Mouse (Mus musculus) hindbrain, embryonic 10.5 days (tissue): ENCODE results near the gene Ttc3. TPM values are rescaled to one million over a fixed set of nuclear protein-coding genes. Genes with fewer than 3 reads are reported as not detected.

Experiments used
- DNase-seq: peaks from one replicate; pipeline ENCODE4 v3.0.0-alpha.2; 2017; ENCODE audit warnings: low spot score
- H3K27ac ChIP-seq: fragments of 300-500 bp; sonication (generic); 2 replicates; pipeline ENCODE4 v1.5.1; 2016; ENCODE audit warnings: mild to moderate bottlenecking, moderate library complexity
- H3K27me3 ChIP-seq: fragments of 300-500 bp; sonication (generic); 2 replicates; pipeline ENCODE4 v1.6.1; 2016; ENCODE audit warnings: mild to moderate bottlenecking; ENCODE audit not compliant: poor library complexity, insufficient read depth, severe bottlenecking
- H3K36me3 ChIP-seq: fragments of 300-500 bp; sonication (generic); 2 replicates; pipeline ENCODE4 v1.6.1; 2016; ENCODE audit warnings: mild to moderate bottlenecking, moderate library complexity
- H3K4me1 ChIP-seq: fragments of 300-500 bp; sonication (generic); replicated peaks from 2 replicates; pipeline ENCODE4 v1.6.1; 2016; ENCODE audit warnings: mild to moderate bottlenecking
- H3K4me3 ChIP-seq: fragments of 300-500 bp; sonication (generic); 2 replicates; pipeline ENCODE4 v1.5.1; 2016; ENCODE audit warnings: mild to moderate bottlenecking, moderate library complexity
- H3K9me3 ChIP-seq: fragments of 300-500 bp; sonication (generic); 2 replicates; pipeline ENCODE4 v1.6.1; 2016; ENCODE audit warnings: mild to moderate bottlenecking, moderate library complexity
- WGBS: fragments of 180-500 bp; shearing (Covaris S2); methylation state at CpG from one replicate; pipeline ENCODE4 v1.1.7; 2016; 5-methylcytosine and 5-hydroxymethylcytosine counted together
- polyA plus RNA-seq: library from polyadenylated mRNA; unstranded; fragments of >200 nt; fragmentation: Nextera tagmentation; extraction: Ambion mirVana; gene quantifications from 2 replicates; pipeline ENCODE4 v1.2.1, GENCODE M21; 2016

Ttc3 gene
- polyA plus RNA-seq, 1 experiment from 2014 or later: 335 TPM

DNA sequence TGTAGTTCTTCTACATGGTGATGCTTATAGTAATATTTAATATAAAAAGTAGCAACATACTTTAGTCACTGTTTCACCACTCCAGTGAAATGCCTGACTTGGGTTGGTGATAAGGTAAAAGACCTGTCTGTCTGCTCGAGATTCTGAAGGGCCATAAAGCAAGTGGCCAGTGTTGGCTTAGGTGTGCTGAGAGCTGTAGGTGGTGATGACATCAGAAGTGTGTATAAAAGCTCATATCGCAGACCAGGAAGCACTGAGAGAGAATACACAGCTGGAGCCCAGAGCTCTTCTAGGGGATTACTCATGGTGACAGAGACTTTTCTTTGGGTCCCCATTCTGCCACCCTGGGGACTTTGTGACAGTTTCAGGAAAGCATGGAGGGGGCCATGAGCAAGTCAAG lies 41.8 kb downstream of the Ttc3 start:
- no peaks in the 10 kb centered on the region for H3K27me3 ChIP-seq
- no peak overlapping the region for H3K27ac ChIP-seq
- DNase-seq: no peak
- H3K36me3 ChIP-seq: peaks cover 95% of the 10 kb centered on the region
- 93% methylated on average over 2 of the region's 2 CpGs for whole genome bisulfite sequencing
- no peaks in the 10 kb centered on the region for H3K9me3 ChIP-seq
- H3K4me1 ChIP-seq: no peaks in the 10 kb centered on the region
- H3K4me3 ChIP-seq: no peak overlapping the region

DNA sequence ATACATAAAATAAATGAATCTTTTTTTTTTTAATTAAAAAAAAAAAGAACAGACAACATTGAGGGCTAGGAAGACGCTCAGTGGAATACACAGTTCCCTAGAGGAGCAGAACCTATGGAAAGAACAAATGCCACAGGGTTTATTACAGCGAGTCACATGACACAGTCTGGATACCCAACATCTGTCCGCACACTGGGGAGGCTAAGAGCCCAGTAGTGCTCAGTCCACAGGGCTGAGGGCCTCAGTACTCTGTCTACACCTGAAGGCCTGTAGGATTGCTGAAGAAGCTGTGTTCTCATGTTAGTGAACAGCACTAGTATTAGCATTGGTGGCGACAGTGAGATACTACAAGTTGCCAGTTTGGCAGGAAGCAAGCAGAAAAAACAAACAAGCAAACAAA lies 42.3 kb downstream of the Ttc3 start:
- no peaks in the 10 kb centered on the region for H3K4me1 ChIP-seq
- no peak for DNase-seq
- no peak overlapping the region for H3K27ac ChIP-seq
- H3K27me3 ChIP-seq: no peaks in the 10 kb centered on the region
- H3K9me3 ChIP-seq: no peaks in the 10 kb centered on the region
- 96% methylated on average over 4 of the region's 4 CpGs for WGBS
- H3K4me3 ChIP-seq: no peak overlapping the region
- H3K36me3 ChIP-seq: peaks cover 95% of the 10 kb centered on the region

DNA sequence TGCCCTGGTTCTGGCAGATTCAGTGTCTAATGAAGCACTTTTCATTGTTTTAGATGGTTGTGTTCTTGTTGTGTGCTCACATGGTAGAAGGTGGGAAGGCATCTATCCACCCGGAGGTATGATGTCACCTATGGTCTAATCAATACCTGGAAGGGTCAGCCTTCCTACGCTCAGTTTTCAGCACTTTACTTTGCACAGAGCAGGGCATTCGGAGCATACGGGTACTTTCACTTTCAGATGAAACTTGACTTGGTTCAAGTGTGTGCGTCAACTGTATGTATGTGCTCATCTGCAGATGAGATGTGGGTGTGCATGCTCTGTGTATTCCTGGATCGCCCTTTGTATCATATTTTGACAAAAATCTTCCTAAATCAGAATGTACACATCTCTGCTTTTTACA lies 43.7 kb downstream of the Ttc3 start:
- peaks cover 98% of the 10 kb centered on the region for H3K36me3 ChIP-seq
- H3K9me3 ChIP-seq: no peaks in the 10 kb centered on the region
- H3K27me3 ChIP-seq: no peaks in the 10 kb centered on the region
- no peak overlapping the region for H3K4me3 ChIP-seq
- H3K27ac ChIP-seq: no peak overlapping the region
- no peaks in the 10 kb centered on the region for H3K4me1 ChIP-seq
- WGBS: 93% methylated on average over 6 of the region's 6 CpGs
- no peak for DNase-seq

DNA sequence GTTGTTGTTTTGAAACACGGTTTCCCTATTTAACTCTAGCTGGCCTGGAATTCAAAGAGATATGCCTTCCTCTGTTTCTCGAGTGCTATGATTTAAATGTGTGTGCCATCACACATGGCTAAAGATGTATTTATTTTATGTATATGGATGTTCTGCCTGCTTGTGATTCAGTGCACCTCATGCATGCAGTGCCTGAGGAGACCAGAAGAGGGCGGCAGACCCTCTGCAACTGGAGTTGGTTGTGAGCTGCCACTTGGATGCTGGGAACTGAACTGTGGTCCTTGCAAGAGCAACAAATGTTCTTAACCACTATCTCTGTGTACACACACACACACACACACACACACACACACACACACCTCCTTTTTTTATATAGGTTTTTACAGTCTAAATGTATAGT lies 50.1 kb downstream of the Ttc3 start:
- Histone ChIP-seq H3K9me3 (peaks cover 7% of the 10 kb centered on the region), H3K4me1 (no peaks in the 10 kb centered on the region), H3K27ac (no peak overlapping the region), H3K36me3 (peaks cover 100% of the 10 kb centered on the region), H3K4me3 (no peak overlapping the region), H3K27me3 (no peaks in the 10 kb centered on the region)
- no peak for DNase-seq
- WGBS: 94% methylated on average over 3 of the region's 3 CpGs

DNA sequence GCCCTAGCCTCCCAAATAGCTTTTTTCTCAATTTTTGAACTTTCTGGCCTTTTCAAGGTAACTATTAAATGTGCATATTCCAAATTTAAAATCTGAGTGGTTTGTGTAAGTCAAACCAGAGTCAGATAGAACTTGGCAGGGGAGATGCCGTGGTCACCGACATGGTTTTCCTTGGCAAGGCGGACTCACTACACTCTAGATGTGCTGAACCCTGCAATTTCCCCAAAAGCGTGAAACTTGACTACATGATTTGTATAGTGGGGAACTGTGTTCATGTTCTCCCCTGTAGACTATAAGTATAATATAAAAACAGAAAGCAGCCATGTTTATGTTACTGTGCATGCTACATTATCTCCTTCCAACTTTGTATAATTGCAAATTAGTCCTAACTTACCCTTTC lies 58.5 kb downstream of the Ttc3 start:
- H3K9me3 ChIP-seq: no peaks in the 10 kb centered on the region
- no peaks in the 10 kb centered on the region for H3K4me1 ChIP-seq
- H3K27ac ChIP-seq: no peak overlapping the region
- WGBS: 96% methylated on average over 4 of the region's 4 CpGs
- H3K27me3 ChIP-seq: no peaks in the 10 kb centered on the region
- peaks cover 100% of the 10 kb centered on the region for H3K36me3 ChIP-seq
- H3K4me3 ChIP-seq: no peak overlapping the region
- DNase-seq: no peak

DNA sequence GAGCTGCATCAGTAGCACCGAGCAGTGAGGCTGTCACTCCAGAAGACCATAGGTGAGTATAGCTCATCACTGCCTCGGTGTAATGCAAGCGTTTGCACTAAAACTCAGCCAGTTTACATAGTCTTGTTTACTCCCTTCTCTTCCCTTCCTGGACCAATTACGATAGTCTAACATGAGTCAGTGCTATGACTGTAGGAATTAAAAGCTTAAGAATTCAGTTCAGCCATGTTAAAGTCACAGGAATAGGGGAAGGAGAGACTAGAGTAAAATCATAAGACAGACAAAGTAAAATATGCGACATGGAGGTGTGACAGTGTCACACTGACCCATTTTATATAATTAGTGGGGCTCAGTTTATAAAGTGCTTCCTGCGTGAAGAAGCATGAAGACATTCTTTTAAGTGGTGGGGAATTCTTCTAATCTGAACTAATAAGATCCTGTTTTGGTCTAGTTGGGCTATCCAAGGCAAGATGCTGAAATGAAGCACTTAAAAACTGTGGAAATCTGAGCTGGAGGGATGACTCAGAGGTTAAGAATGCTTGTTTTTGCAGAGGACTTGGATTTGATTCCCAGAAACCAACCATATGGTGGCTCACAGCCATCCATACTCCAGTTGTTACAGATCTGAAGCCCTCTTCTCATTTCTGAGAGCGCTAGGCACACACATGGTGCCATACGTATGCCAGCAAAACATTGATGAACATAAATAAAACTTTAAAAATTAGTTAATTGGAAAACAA lies 65.2 kb downstream of the Ttc3 start:
- no peaks in the 10 kb centered on the region for H3K9me3 ChIP-seq
- H3K27ac ChIP-seq: no peak overlapping the region
- no peak for DNase-seq
- peaks cover 100% of the 10 kb centered on the region for H3K36me3 ChIP-seq
- no peak overlapping the region for H3K4me3 ChIP-seq
- no peaks in the 10 kb centered on the region for H3K4me1 ChIP-seq
- 92% methylated on average over 8 of the region's 8 CpGs for WGBS
- no peaks in the 10 kb centered on the region for H3K27me3 ChIP-seq

DNA sequence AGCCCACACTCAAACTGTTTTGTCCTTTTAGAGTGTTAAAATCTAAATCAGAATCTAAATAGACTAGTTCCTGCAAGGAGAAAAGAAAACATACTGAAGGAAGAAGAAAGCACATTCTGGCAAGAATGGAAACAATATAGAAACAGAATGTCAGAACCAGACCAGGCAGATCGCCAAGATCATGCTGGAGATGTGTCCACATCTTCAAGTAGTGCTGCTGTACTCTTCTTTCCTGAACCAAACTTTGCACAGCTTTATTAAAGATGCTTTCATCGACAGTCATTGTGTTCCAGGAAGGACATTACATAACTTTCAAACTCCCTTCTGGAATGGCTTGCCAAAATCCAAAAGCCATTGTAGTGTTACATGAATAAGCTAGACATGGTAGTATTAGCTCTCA lies 66.4 kb downstream of the Ttc3 start:
- Histone ChIP-seq H3K27ac (no peak overlapping the region), H3K4me3 (no peak overlapping the region), H3K4me1 (no peaks in the 10 kb centered on the region), H3K9me3 (no peaks in the 10 kb centered on the region), H3K36me3 (peaks cover 100% of the 10 kb centered on the region), H3K27me3 (no peaks in the 10 kb centered on the region)
- no peak for DNase-seq
- 92% methylated on average over 2 of the region's 2 CpGs for WGBS

DNA sequence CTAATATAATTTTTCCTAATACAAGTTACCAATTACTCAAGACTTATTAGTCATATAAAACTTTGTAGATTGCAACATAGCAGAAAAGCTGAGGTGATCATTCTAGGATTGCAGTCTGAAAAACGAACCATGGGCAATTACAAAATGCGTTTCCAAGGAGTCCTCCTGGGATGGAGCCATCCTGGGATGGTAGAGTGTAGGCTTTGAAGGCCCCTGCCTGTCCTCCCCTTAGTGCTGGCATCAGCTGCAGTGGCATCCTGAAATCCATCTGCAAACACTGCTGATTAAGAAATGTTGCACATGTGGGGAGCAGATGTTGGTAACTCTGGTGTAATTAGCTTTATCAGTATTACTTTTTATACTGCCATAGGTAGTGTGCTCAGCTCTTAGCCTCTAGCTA lies 70.9 kb downstream of the Ttc3 start:
- 91% methylated on average over 2 of the region's 2 CpGs for WGBS

DNA sequence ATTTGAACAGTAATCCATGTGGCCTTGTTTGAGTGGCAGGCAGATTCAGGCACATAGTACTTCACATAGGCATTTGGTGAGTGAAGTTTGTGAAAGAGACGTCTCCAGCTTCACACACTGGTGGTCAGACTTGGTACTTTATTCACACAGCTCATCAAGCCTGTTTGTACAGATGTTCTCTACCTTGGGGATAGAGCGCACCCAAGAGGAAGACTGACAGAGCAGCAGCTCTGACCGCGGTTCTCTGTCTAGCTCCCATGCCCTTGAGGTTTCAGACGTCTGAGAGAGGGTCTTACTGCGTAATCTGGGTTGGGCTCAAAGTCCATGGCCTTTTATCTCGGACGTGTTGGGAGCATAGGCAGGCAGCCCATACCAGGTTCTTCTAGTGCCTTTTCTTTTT lies 78.7 kb downstream of the Ttc3 start:
- H3K27ac ChIP-seq: no peak overlapping the region
- no peaks in the 10 kb centered on the region for H3K4me1 ChIP-seq
- no peaks in the 10 kb centered on the region for H3K9me3 ChIP-seq
- H3K27me3 ChIP-seq: no peaks in the 10 kb centered on the region
- 84% methylated on average over 8 of the region's 8 CpGs for WGBS
- no peak overlapping the region for H3K4me3 ChIP-seq
- no peak for DNase-seq
- peaks cover 100% of the 10 kb centered on the region for H3K36me3 ChIP-seq

More for the DNA sequence above, 70.9 kb downstream of the Ttc3 start:
- Histone ChIP-seq H3K9me3 (no peaks in the 10 kb centered on the region), H3K4me1 (no peaks in the 10 kb centered on the region), H3K27me3 (no peaks in the 10 kb centered on the region), H3K36me3 (peaks cover 99% of the 10 kb centered on the region), H3K27ac (no peak overlapping the region), H3K4me3 (no peak overlapping the region)
- no peak for DNase-seq

DNA sequence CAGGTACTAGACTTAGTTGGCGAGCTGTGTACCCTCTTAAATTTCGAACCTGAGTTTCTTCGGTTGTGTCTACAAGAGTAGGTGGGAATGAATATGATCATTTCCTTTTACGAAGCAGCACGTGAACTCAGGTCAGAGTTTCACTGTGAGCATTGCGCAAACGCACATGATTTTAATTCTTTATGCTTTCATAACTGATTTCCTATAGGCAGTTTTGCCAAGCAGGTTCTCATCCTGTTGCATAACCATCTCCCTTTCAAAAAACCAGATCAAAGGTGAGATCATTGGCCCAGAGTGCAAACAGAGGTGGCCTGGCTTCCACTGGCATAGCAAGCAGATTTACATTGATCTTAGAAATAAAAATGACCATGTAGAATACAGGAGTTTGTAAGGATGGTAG lies 79.2 kb downstream of the Ttc3 start:
- H3K36me3 ChIP-seq: peaks cover 100% of the 10 kb centered on the region
- H3K4me1 ChIP-seq: no peaks in the 10 kb centered on the region
- no peaks in the 10 kb centered on the region for H3K27me3 ChIP-seq
- DNase-seq: no peak
- no peak overlapping the region for H3K4me3 ChIP-seq
- H3K27ac ChIP-seq: no peak overlapping the region
- 96% methylated on average over 7 of the region's 7 CpGs for WGBS
- H3K9me3 ChIP-seq: no peaks in the 10 kb centered on the region

DNA sequence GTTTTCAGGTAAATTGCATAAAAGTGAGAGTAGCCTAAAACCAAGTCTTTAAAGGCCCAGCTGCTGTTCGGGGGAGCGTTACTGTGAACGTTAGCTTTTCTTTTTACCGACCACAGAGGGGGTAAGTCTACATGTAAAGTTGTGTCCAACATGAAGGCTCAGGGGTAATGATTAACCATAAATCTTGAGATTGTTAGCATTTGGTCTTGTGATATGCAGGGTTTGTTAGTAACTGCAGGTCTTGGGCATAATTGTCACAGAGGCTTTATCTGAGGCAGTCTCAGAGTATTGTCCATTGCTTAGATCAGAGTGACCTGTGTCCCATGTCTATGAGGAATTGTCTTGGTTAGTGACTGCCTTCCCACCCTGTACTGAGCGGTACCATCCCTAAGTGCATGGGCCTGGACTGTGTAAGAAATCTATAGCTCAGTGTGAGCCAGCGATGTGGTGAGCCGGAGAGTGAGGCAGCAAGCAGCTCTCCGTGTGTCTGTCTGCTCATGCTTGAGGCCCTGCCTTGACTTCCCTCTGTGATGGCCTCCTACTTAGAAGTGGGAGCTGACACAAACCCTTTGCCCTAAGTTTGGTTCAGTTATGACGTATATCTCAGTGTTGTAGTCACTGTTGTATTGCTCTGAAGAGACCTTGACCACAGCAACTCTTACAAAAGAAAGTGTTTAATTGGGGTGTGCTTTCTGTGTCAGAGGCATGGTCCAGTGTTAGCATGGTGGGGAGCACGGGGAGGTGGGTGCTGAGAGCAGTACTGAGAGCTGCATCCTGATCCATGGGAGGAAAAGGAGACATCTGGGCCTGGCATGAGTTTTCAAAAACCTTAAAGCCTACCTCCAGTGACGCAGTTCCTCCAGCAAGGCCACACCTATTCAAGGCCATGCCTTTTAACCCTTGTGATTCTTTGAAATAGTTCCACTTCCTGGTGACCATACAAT lies 81.4 kb downstream of the Ttc3 start:
- no peak overlapping the region for H3K4me3 ChIP-seq
- WGBS: 94% methylated on average over 11 of the region's 11 CpGs
- DNase-seq: no peak
- peaks cover 100% of the 10 kb centered on the region for H3K36me3 ChIP-seq
- no peaks in the 10 kb centered on the region for H3K27me3 ChIP-seq
- H3K4me1 ChIP-seq: no peaks in the 10 kb centered on the region
- no peak overlapping the region for H3K27ac ChIP-seq
- H3K9me3 ChIP-seq: no peaks in the 10 kb centered on the region

DNA sequence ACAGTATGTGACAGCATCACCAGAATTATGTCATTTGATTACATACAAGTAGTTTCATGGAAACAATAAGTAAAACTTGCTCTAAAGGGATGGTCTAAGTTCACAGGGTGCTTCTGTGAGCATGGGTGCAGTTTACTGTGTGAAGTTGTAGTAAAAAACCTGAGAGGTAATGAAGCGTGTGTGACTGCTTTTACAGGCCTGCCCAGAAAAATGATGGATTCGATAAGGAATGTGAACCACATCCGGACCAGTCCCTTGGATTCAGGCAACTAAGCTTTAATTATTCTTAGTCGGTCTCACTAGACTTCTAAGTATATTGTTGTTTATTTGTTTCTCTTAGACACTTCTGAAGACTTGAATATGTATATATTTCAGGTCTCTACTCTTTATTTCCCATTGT lies 82.3 kb downstream of the Ttc3 start:
- Histone ChIP-seq H3K36me3 (peaks cover 100% of the 10 kb centered on the region), H3K4me1 (no peaks in the 10 kb centered on the region), H3K27me3 (no peaks in the 10 kb centered on the region), H3K4me3 (no peak overlapping the region), H3K9me3 (no peaks in the 10 kb centered on the region), H3K27ac (no peak overlapping the region)
- DNase-seq: no peak
- 93% methylated on average over 4 of the region's 4 CpGs for WGBS

DNA sequence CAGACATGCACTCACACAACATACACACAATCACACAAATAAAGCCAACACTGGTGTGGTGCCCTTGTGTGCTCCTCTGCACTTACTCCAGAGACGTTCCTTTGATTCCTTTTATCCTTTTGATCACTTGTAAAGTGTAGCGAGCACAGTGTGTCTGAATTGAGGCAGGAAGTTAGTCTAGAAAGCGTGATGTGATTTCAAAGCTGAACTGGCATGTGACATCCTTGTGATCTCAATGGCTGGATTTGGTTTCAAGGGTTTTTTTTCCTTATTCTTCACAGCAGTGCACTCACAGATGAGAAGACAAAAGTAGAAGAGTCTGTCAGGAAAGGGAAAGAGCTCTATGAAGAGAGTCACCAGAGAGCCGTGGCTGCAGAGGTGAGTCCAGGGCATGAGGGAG lies 83.7 kb downstream of the Ttc3 start:
- Histone ChIP-seq H3K27me3 (no peaks in the 10 kb centered on the region), H3K36me3 (peaks cover 100% of the 10 kb centered on the region), H3K4me1 (no peaks in the 10 kb centered on the region), H3K9me3 (no peaks in the 10 kb centered on the region), H3K4me3 (no peak overlapping the region), H3K27ac (no peak overlapping the region)
- no peak for DNase-seq
- WGBS: 84% methylated on average over 4 of the region's 4 CpGs
